ENCODE assay signal across 1 mouse cellular context in genomic region chr7:142428213-142428612, GRCm38 (mm10).
TF ChIP-seq lines count a peak whose summit lies in the region.

No protein-coding gene starts in this region.

TF ChIP-seq in MEL, 35 proteins besides CTCF, POLR2A, EP300 and RAD21:
- TF ChIP-seq SMC3 (IDR thresholded peaks at IDR 0.05; ENCODE audit: low read depth, low read length) (peak; percentile 29; the same call in 1 of the 2 replicates), GATA1 (IDR thresholded peaks at IDR 0.05; ENCODE audit: low read depth, low read length) (no peak)
